Mouse (Mus musculus): ENCODE measurements around the gene Cdc14b.
A peak's percentile ranks its signal among the peaks of the same experiment; 100 is the strongest.

The Cdc14b gene

DNA sequence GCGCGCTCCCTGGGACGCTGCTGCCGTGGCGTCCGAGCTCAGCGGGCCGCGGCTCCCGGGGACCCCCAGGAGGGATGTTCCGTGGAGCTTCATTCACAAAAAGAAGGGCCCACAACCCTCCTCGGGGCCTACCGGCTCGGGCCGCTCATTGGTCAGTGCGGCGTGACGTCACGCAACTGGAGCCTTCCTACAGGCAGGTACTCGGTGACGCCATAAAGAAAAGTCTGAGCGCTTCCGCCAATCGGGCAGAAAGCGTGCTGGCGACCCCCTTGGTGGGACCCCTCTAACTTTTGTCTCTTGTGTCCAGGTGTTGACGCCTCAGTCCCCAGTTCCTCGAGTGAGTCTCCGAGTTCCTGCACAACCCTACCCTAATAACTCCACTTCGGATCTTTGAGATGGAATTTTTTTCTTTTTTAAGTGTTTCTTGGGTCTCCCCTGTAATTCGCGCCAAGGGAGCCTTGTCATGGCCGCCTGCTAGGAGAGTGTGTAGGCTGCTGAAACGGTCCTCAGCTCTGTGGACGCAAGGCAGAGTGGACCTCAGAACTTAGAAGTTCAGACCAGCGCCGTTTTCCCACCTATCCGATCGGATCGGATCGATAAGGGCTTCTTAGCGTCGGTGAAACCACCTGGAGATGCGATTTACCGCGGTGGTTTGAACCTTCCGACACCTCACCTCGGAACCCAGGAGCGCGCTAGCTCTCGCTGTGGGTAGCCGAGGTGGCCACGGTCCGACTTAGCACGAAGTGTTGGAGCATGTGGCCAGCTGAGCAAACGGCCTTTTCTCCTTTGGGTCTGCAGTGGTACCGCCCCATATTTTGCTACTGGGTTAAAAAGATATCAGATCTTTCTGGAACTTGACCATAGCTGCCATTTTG is at the start of gene Cdc14b:
Gene Cdc14b (minus strand): TSS at position 412 of the 875 bp plus-strand sequence.
- DNase-seq = peak; percentile 72

DNA sequence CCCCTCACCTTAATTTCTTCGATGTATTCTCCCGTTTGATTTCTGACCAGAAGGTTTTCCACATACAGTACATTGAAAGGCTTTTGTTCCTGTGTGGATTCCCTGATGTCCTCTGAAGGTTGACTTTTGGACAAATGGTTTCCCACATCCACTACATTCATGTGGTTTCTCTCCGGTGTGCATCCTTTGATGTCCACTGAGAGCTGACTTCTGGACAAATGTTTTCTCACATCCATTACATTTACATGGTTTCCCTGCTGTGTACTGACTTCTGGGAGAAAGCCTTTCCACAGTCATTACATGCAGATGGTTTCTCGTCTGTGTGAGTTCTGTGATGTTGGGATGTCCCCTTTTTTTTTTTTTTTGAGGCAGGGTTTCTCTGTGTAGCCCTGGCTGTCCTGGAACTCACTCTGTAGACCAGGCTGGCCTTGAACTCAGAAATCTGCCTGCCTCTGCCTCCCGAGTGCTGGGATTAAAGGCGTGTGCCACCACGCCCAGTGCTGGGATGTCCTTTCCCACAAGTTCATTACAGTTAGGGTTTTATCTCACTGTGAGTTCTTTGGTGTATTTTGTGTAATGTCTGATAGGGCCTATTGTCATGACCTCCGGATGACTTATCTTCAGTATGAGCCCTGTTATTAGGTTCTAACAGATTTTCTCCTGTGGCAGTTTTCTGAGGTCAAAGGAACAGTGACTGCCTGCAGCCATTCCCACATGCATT is 47.6 kb upstream of the Cdc14b start:
- DNase-seq = no peak

DNA sequence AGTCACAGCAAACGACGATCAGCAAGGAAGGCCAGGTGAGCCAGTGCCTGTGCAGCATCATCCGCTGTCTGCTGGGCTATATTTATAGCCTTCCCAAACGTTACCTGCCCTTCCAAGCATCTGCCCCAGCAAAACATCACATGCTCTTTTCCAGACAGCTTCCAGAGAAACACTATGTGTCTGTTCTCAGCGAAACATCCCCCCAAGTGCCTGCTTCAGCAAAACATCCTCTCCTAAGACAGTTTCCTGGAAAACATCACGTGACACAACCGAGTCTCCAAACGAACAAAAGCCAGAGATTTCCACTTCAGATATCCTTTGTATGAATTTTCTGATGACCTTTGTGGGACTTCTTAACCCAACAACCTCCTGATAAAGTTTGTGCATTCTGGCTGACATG is 45.2 kb upstream of the Cdc14b start:
- DNase-seq = no peak

DNA sequence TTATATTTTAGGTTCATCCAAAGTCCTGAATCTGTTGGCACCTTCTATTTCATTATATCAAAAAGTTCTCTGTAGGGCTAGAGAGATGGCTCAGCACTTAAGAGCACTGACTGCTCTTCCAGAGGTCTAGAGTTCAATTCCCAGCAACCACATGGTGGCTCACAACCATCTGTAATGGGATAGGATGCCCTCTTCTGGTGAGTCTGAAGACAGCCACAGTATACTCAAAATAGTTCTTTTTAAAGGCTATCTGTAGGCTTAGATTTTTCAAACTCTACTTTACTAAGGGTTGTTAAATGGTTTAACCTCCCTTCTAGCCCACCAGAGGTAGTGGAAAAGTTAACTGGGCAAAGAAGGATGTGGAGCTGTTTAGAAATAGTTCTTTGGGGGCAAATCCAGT is 44.7 kb upstream of the Cdc14b start:
- no peak for DNase-seq

DNA sequence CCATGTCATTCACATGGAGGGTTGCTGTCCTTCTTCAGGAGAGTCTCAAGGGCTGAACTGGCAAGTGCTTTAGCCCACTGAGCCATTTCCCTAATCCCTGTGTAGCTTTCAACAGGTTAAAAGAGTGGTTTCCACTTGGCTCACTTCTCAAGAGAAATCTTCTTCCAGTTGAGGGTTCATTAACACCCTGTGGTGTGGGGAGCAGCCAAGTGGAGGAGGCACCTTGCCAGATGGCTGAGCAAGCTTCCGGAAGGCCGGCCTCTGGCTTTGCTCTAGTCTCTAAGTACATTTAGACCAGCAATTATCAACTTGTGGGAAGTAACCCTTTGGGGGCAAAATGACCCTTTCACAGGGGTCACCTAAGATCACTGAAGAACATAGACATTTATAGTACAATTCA is 43.3 kb upstream of the Cdc14b start:
- no peak for DNase-seq

DNA sequence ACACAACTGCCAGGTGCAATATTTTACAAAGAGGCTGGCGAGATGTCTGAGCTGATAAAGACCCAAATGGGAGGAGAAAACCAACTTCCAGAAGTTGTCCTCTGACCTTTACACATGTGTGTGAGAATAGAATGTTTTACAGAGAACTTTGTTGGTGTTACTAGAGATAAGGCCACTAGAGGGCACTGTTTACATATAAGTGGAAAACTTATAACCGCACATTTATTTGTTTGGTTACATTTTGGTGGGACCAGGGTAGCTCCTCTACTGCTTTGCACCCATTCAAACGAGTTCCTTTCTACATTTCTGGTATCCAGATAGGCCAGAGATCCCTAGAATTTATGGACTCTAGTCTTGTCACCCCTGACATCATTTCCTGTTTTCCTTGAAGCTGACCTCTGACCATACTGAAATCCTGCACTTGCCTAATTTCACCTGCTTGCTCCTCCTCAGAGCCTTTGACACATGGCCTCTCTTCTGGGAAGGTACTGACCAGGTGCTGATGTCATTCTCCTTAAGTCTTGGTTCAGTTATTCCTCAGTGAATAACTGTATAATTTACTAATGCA is 40.5 kb upstream of the Cdc14b start:
- peak; percentile 83 for DNase-seq

DNA sequence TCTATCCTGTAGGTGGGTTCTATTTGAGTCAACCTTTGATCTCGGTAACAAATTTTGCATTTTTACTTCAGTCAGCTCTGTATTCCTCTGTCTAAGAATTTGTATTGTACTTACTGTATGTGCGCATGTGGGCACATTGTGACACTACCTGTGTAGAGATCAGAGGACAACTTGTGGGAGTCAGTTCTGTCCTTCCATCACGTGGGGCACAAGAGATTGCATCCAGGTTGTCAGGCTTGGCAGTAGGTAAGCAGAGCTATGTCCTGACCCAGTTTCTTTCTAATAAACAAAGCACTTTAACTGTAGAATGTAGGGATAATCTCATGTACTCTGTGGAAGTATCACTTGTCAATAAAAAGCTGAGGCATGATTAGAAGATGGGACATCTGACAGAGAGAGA is 39.0 kb upstream of the Cdc14b start:
- no peak for DNase-seq

DNA sequence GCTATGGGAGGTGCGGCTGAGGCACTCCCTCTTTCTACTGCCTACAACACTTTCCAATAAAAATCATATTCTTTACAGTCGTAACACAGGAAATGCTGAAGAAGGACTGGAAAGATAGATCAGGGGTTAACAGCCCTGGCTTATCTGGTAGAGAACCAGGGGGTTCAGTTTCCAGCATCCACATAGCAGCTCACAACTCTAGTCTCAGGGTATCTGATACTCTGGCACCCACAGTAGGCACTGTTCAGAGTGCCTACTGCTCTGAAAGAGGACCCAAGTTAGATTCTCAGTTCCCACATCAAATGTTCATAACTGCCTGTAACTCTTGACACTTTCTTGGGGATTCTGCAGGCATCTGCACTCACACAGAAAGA is 37.8 kb upstream of the Cdc14b start:
- DNase-seq = no peak

DNA sequence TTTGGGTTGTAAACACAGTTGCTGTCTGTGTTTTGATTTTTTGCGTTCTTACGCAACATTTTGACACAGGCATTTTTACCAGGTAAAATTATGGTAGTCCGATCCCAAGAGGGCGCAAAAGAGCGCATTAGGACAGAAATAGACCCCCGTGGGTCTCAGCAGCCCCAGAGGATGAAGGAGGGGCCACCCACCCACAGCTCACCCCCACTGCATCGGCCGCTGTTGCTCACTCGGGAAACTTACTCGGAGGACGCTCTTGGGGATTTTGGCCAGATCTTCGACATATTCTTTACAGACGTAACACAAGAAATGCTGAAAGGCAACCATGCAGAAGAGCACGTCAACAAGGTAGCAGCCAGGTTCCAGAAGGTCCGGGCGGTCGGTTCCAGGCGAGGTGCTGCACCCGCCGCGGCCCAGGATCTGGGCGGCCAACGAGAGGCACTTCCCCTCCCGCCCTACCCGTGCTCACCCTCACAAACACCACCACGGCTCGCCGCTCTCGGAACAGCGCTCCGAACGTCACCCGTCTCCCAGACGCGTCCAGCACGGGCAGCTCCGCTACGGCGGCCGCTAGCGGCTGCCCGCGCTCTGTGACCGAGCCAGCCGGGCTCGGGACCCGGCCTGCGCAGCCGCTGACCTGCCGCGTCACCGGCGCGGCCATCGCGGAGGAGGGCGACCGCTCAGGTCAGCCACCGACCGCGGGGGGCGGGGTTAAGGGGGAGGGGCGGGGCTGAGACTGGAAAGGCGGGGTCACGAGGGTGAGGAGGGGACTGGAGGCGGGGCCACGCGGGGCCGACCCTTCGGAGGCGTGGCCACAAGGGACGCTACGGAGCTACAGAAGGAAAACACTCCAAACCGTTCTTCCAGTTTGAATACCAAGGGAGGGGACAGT is 37.2 kb upstream of the Cdc14b start, which contains the start of gene Aaed1:
Gene Aaed1 (minus strand): TSS at position 687 of the 892 bp plus-strand sequence.
- DNase-seq = peak; percentile 92

DNA sequence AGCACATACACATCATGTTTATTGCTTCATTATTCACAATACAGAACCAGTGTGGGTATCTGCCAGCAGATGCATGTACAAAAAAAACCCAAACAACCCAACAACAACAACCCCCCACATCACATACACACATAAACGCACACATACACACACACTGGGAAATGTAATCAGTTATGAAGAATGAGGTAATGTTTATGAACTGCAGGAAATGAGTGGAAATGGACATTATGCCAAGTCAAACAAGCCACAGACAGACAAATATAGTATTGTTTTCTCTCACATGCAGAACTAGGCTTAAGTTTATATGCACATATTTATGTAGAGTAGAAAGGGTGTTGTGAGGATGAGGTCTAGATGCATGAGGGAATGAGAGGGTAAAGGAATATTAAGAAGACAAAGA is 36.2 kb upstream of the Cdc14b start:
- peak; percentile 63 for DNase-seq

DNA sequence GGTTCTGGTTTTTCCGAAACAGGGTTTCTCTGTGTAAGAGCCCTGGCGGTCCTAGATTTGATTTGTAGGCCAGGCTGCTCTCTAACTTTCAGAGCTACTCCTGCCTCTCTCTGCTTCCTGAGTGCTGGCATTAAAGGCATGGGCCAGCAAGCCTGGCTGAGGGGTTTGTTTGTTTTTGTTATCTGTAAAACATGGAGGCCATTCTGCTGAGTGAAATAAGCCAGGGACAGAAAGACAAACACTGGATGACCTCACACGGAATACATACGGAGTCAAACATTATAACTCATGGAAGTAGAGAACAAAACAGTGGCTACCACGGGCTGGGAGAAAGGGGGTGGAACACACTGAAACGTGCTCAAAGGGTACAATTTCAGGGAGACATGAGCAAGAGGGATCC is 35.5 kb upstream of the Cdc14b start:
- no peak for DNase-seq

DNA sequence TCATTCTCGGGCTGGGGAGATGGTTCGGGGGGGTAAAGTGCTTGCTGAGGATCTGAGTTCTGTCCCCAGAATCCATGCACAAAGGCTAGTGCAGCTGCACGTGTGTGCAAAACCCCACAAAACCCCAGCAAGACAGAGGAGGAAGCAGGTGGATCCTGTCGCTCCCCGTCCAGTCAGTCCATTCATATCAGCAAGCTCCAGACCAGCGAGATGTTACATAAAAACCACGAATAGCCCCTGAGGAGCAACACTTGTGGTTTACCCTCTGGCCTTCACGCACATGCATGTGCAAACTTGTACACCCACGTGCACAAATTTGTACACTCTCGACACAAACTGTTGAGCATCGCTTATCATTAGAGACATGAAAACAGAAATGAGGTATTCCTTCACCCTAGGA is 34.8 kb upstream of the Cdc14b start:
- no peak for DNase-seq

DNA sequence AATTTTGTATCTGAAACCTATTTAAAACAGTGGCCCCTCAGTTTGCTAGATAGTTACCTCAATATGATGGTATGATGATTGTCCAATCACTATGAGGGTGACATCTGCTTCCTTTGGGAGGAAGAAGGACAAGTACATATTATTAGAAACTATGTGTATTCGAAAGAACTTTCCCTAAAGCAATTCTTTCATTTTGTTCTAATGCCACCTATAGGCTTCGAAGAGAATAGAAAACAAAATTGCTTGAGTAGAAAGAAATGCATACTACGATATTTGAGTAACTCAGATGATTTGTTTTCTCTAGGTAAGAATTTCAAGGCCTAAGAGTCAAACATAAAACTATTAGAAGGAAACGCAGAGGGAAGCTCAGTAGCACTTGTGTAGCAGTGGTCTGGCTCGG is 33.9 kb upstream of the Cdc14b start:
- DNase-seq = no peak

DNA sequence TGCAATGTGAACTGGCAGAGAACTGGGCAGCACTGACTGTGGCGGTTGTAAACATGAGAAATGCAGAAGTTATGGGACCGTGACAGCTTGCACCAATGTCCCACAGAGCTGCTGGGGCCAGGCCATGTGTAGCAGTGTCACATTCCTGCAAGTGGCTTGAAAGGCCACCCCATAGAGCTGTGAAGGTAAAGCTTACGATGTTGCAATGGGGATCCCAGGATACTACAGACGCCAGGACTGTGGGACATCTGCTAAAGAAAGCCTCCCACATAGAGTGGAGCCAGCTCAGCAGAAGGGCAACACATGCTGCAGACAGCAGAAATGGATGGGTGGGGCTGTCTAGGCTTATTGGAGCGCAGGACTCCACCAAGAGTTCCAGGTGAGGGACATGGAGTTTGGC is 32.4 kb upstream of the Cdc14b start:
- peak; percentile 78 for DNase-seq

DNA sequence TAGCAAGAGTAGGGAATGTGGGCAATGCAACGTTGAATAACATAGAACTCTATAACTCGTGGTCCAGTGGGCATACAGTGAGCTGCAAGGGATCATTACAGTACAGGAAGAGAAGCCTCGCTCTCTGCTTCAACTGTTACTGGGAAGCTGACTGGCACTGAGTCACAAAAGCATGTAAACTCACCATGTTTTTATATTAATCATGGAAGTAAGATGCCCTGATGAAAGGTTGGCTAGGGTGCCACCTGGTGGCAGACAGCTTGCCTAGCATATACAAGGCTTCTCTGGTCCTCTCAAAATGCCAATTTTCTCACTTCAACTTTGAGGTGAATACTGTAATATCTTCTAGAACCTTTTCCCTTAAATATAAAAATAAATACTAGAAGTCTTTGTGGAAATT is 31.0 kb upstream of the Cdc14b start:
- DNase-seq = peak; percentile 70

DNA sequence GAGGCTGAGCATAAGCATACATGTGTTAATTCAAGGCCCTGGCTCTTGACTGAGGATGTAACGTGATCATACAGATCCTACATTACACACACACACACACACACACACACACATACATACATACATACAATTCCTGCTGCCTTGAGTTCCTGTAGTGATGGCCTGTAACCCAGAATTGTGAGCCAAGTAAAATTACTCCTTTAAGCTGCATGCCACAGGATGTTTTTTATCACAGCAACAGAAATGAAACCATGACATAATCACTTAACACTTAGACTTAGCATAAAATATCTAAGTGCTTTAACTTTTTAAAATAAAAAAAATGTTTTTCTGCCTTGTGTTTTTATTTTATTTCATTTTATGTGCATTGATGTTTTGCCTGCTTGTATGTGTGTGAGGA is 24.0 kb upstream of the Cdc14b start:
- DNase-seq = no peak

DNA sequence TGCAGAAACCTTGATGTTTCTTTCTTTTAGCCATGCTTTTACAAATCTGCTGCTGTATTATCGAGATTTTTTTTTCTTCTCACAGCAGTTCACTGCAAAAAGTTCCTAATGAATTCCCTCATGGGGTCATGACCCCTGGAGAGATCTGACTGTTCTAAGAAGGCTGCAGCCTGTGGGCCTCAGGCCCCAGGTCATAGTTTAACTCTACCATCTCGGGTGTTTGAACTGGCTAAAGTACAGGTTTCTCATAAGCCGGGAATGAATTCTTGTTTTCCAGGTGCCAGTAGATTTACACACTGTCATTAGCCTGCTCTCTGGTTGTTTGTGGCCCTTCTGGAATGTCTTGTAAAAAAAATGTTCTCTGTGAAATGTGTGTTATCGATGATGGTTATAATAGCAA is 11.7 kb upstream of the Cdc14b start:
- no peak for DNase-seq

DNA sequence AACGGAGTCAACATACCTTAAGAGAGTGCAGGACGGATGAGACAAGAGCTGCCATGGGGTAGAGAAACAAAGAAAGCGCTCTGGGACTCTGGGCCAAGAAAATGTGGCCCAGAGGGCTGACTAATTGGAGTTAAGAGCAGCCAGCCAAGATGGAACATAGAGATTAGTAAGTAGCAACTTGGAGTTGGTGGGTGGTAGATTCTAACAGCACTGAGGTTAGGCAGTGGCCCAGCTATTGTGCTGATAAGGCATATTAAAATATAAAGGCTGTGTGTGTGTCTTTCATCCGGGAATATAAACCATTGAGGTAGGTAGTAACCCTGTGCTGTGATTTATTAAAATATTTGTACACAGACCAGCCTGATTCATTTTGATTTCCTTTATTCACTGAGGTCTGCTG is 11.2 kb upstream of the Cdc14b start:
- DNase-seq = no peak

DNA sequence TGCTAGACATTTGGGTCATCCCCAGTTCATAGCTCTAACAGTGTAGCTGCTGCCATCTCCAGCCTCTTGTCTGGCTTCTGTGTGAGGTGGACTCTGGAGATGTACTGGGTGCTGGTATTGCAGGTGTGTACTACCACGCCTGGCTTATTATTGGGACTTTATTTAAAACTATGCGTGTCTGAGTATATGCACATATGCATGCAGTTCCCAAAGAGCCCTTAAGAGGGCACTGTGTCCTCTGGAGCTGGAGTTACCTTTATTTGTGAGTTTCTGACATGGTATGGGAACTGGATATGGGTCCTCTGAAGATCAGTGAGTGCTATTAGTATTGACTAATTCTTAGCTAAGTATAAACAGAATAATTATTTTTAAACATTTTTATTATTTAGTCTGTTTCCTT is 9.6 kb upstream of the Cdc14b start:
- no peak for DNase-seq

DNA sequence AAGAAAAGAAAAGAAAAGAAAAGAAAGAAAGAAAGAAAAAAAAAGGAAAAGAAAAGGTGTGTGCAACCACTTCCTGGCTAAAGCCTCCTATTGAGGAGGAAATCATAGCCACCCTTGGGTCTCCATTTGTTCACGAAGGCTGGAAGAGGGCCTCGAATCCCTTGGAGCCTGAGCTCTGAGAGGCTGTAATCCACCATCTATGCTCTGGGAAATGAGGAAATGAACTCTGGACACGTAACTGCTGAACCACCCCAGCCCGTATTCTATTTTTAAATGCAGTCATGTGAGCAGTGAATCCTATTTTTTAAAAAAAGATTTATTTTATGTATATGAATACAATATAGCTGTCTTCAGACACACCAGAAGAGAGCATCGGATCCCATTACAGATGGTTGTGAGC is 5.8 kb upstream of the Cdc14b start:
- no peak for DNase-seq

DNA sequence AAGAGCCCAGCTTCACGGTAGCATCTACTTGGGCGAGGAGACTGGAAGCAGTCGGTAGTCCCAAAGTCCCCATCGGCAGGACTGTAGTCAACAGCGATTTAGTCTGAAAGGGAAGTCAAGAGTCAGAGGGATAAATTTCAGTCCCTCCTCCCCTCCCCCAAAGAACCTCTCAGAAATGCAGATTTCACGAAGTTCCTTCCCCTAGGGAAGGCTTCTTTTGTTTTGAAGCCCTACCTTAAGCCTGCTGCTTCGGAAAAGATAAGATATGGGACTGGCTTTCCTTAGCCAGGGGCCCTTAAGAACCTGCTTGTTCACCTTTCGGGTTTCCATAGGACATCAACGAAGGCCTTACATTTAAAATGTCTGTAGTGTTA is 651 bp upstream of the Cdc14b start:
- no peak for DNase-seq

DNA sequence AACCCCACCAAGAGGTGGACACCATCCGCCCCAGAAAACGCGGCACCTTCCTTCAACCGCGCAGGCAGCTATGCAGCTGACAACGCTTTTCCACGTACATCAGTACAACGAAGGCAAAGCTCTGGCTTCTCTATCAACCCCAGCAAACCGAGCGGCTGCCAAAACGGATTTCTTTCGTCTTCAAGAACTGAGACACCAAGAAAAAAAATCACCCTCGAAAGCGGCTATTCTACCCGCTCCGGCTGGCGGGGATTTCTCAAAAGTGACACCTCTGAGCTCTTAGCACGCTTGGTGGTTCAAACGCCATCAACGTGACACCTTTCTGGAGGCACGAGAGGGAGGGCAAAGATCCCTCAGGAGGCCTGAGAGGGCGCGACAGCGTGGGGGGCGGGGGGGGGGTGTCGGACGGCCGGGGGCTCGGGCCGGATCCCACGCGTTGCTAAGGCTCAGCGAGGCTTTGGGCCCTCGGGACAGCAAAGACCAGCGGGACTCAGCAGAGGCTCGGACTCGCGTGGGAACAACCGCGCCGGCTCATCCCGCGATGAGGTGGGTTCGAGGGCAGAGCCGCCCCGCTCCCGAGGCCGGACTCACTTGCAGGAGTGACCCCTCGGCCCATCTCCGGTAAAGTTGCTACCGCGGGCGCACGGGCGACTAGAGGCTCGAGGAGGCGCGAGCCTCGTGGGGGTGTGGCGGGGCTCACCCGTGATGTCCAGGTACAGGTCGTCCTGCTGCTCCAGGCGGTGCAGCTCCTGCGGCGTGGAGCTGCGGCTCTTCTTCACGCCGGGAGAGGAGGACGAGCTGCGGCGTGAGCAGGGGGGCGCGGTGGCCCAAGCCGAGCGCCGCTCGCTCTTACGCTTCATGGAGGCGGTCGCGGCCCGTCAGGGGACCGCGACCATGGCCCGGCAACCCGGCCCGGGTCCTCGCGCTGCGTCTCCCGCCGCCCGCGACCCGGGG is 922 bp downstream of the Cdc14b start:
- DNase-seq = no peak
